Mouse (Mus musculus): ENCODE results near the gene Iqsec1.
A peak's percentile ranks its signal among the peaks of the same experiment; 100 is the strongest.

Iqsec1 gene

DNA sequence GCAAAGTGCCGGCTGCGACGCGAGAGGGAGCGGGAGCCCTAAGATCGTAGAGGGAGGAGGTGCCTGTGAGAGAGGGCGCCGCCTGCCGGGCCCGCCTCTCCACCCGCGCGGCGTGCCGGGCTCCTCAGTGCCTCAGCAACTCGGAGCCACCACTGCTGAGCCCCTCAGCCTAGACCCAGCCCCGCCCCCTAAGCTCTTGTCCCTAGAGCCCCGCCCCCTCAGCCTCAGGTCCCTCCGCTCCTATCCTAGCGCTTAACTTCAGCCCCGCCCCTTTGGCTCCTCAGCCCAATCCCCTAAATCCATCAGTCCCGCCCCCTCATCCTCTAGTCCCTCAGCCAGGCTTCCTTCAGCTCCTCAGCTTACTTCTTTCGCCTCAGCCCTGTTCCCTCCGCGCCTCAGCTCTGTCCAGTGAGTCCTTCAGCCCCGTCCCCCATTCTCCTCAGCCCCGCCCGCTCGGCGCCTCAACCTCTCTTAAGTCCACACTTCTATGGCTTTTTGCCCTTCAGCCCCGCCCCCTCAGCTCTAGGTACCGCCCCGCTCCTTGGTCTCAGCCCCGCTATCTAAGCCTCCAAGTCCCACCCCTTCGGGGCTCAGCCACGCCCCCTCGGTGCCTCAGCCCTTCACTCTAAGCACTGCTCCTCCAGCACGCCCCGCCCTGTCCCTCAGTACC, at the start of gene Iqsec1:
Gene Iqsec1, minus strand, starts transcription at position 38 of the 670 bp plus-strand sequence.
- DNase-seq (ENCODE audit: low spot score) = peak; percentile 85

DNA sequence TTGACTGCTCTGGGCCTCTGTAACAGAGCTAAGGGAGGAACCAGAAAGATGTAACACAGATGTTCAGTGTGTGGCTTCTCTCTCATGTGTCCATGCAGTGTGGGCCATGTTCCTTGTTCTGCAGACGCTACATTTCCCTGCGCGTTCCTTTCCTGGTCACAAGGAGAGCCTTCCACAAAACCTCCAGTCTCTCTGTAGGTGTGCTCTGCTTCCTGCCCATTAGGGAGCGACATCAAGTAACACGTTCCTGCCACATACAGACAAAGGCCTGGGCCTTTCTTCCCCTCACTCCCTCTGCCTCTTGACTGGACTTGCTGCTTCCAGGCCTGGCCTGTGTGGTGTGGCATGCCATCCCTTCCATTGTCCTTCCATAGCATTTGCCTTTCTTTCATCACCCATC, 39.8 kb upstream of the Iqsec1 start:
- no peak for DNase-seq (ENCODE audit: low spot score)

- no peak for DNase-seq (ENCODE audit: low spot score)
These were observed 32.3 kb upstream of the Iqsec1 start for GRCm38 (mm10) chr6:91020810-91021209.

GRCm38 (mm10) chr6:91016600-91017230, 28.2 kb upstream of the Iqsec1 start:
- DNase-seq (ENCODE audit: low spot score) = no peak

- DNase-seq (ENCODE audit: low spot score) = no peak
These were observed 25.9 kb upstream of the Iqsec1 start for GRCm38 (mm10) chr6:91014198-91014958.

DNA sequence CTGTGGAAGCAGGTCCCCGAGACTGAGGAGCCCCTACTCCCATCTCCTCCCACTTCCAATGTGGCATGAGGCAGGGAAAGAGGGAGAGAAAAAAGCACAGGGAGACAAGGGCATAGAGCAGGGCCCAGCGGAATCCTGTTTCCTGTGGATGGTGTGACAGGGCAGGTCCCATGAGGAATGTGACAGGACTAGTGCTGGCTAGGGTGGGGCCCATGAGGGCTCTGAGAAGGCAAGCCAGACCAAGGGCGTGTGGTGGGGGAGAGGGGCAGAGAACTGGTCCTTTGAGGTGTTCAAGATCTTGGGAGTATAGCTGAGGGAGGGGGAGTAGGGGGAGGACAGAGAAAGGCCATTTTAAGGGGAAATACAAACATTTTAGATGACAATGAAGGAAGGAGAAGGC, 24.0 kb upstream of the Iqsec1 start:
- no peak for DNase-seq (ENCODE audit: low spot score)

DNA sequence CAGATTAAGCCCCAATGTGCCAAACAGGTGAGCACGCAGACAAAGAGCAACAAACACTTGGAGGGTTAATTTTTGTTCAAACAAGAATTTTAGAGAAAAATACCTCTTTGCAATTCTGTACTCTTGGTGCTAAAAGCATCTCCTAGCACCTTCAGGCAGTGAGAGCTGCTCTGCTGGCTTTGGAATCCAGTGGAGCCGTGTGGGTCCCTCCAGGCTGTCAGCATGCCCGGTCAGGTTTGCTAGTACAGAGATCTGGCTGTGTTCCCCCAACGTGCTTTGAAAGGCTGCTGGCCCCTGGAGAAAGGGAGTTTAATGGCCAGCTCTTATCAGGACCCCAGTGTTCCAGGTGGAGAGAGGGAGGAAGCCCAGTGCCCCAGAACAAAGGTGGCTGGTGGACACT, 23.1 kb upstream of the Iqsec1 start:
- DNase-seq (ENCODE audit: low spot score) = no peak

DNA sequence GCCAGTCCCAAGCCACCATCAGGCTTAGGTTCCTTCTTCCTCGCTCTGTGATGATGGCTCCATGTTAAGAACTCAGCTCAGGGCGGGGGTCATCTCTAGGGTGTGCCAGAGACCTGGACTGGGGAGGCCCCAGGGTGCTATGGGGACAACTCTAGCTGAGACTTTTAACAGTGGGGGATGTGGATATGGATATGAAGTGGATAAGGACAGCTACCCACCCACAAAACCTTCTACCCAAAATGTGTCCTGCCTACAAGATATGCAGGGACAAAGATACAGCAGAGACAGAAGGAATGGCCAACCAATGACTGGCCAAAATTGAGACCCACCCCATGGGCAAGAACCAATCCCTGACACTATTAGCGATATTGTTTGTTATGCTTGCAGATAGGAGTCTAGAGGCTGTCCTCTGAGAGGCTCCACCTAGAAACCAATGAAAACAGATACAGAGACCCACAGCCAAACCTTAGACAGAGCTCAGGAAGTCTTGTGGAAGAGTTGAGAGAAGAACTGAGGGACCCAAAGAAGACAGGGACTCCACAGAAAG, 19.9 kb upstream of the Iqsec1 start:
- DNase-seq (ENCODE audit: low spot score) = no peak

DNA sequence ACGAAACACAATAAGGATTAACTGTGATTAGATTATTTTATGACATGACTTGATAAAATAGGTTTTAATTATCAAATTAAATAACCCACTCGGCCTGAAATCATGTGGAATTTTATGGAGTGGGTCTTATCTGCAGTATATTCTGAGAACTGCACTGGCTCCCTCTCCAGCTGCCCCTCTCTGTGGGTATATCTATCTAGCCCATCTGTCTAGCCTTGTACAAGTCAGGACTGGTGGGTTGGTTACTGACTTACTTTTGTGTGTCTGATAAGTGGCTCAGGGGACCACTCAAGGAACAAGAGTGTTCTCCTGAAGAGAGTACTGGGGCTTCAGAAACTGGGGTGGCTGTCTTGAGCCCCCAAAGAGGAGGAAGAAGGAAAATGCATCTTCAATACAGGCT, 18.7 kb upstream of the Iqsec1 start:
- no peak for DNase-seq (ENCODE audit: low spot score)

DNA sequence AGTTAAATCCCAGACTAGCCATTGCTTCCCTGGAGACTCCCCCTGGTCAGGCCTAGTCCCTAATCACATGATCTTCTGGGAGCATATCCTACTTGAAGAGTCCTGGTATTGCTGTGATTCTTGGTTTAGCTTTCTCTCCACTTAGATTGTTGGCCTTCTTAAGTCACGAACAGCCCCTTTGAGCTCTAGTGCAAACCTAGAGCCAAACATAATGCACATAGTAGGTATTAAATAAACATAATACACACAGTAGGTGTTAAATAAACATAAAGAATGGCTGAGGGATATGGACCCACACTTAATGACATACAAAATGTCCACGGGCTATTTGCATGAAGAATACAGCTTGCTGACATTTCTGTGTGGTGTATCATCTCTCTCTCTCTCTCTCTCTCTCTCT, 15.7 kb upstream of the Iqsec1 start:
- no peak for DNase-seq (ENCODE audit: low spot score)

- no peak for DNase-seq (ENCODE audit: low spot score)
These were observed 15.0 kb upstream of the Iqsec1 start for GRCm38 (mm10) chr6:91003310-91003995.

- no peak for DNase-seq (ENCODE audit: low spot score)
These were observed 13.1 kb upstream of the Iqsec1 start for GRCm38 (mm10) chr6:91001566-91001965.

GRCm38 (mm10) chr6:91000819-91001525, 12.5 kb upstream of the Iqsec1 start:
- peak; percentile 34 for DNase-seq (ENCODE audit: low spot score)

DNA sequence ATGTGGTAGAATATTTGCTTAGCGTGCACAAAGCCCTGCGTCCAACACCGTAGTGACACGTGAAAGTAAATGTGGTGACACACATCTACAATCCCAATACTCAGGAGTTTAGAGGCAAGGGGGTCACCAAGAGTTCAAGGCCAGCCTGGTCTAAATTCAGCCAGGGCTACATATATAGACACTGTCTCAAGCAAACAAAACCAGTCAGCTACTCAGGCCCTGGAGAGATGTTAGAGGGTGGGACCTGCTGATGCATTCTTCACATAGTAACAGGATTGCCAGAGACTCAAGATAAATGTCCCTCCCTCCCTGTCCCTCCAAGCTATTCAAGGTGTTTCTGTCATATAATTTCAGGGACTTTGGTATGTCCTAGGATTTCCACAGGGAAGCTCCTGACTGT, 10.7 kb upstream of the Iqsec1 start:
- no peak for DNase-seq (ENCODE audit: low spot score)

GRCm38 (mm10) chr6:90997025-90997424, 8.5 kb upstream of the Iqsec1 start:
- no peak for DNase-seq (ENCODE audit: low spot score)

DNA sequence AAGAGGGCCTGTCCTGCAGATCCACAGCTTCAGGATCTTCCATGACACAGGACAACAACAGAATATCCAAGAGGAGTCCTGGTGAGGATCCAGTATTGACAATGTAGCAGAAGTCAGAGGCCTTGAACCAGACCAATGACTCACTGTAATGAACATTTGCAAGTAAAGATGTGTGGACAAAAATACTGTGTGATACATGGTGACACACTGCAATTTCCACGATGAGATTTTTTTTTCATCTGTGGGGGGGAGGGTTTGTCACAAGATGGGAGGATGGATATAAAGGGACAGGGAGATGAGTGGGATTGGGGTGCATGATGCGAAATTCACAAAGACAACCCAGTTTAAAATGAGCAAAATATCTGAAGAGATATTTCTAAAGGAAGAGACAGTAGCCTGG, 7.7 kb upstream of the Iqsec1 start:
- DNase-seq (ENCODE audit: low spot score) = no peak

GRCm38 (mm10) chr6:90988299-90988625, 223 bp downstream of the Iqsec1 start:
- no peak for DNase-seq (ENCODE audit: low spot score)

- no peak for DNase-seq (ENCODE audit: low spot score)
These were observed 755 bp downstream of the Iqsec1 start for GRCm38 (mm10) chr6:90987561-90988298.

GRCm38 (mm10) chr6:90984101-90984500, 4.4 kb downstream of the Iqsec1 start:
- no peak for DNase-seq (ENCODE audit: low spot score)

DNA sequence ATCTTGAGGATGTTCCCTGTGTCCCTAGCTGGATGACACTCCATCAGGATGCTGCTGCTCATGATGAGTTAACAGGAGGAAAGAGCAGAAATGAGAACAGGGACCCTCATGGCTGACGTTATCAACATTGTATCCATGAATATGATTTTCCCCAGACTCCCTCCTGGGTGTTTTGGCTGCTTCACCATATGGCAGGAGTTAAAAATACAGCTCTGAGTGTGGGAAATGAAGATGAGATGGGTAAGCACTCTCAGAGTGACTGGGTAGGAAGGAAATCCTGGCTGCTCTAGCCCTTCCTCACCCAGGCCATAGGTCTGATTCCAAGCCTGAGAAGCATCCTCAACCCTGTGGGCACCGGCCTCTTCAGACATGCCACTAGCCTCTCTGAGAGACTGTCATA, 14.2 kb downstream of the Iqsec1 start:
- no peak for DNase-seq (ENCODE audit: low spot score)

DNA sequence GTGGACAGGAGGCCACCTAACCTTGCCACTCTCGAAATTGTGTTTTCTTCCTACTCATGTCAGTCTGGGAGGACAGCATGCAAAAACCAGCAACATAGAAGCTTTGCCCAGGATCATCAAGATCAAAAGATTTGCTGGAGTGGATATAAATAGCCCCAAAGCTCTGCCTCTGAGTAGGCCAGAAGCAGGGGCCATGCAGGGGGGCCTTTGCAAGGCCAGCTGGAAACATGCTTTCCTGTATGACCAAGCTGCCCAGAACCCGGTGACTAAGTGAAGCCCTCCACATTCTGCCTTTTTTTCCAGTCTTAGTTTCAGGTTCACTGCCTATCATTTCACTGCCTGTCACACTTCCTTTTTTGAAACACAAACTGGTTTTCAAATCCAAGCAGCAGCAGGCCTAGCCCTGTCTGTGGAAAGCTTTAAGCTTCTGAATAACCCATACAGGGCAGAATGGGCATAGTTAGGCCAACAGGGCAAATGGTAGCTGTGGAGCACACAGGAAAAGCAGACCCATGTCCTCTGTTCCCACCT, 19.1 kb downstream of the Iqsec1 start:
- DNase-seq (ENCODE audit: low spot score) = no peak

Data from left cerebral cortex, adult 11 months (tissue).